10 mouse cellular contexts compared by ENCODE assay signal in genomic region chr5:115978255-115978654, GRCm38 (mm10). TPM values are rescaled to one million over a fixed set of nuclear protein-coding genes. Genes with fewer than 3 reads are reported as not detected.
A peak's percentile ranks its signal among the peaks of the same experiment; 100 is the strongest.
DNase-seq lines count a peak whose midpoint lies in the region; ATAC-seq and TF ChIP-seq lines count a peak whose summit lies in the region.
"Had no signal": no experiment of that assay in that cellular context is flagged by ENCODE, and none has a peak within 500 bp of the region (broad histone marks: within the 10 kb centered on the region; RNA-seq: fewer than 3 reads in every experiment).

No protein-coding gene starts in this region.

- peaks cover 11% of the 10 kb centered on the region for H3K4me1 ChIP-seq in heart, embryonic 13.5 days
- peaks cover 25% of the 10 kb centered on the region for H3K4me1 ChIP-seq in megakaryocyte, embryonic 14.5 days
- H3K4me1 ChIP-seq in small intestine, adult 2 months (ENCODE audit: control insufficient read depth, insufficient read depth, insufficient read length, low read length), result peaks cover 6% of the 10 kb centered on the region

- no peaks in the 10 kb centered on the region for H3K27me3 ChIP-seq in heart, embryonic 13.5 days (replicated peaks)
- no peaks in the 10 kb centered on the region for H3K27me3 ChIP-seq in megakaryocyte, embryonic 14.5 days (replicated peaks)
- H3K27me3 ChIP-seq in small intestine, adult 2 months (ENCODE audit: control insufficient read depth, insufficient read depth, low read length), result no peaks in the 10 kb centered on the region

- no peaks in the 10 kb centered on the region for H3K9me3 ChIP-seq in heart, embryonic 13.5 days
- no peaks in the 10 kb centered on the region for H3K9me3 ChIP-seq in megakaryocyte, embryonic 14.5 days

- H3K4me3 ChIP-seq in heart, embryonic 13.5 days, result no peak overlapping the region
- peak overlapping the region; percentile 25 for H3K4me3 ChIP-seq in megakaryocyte, embryonic 14.5 days (replicated peaks)
- H3K4me3 ChIP-seq in small intestine, adult 2 months (ENCODE audit: low read depth, low read length), result no peak overlapping the region

- TF ChIP-seq CTCF in small intestine, adult 2 months (IDR thresholded peaks at IDR 0.05; ENCODE audit: extremely low read depth, insufficient read length, insufficient replicate concordance, low read depth, low read length), result no peak

- H3K27ac ChIP-seq in heart, embryonic 13.5 days (replicated peaks), result peak overlapping the region; percentile 44; the same call in 1 of the 2 replicates
- H3K27ac ChIP-seq in small intestine, adult 2 months (ENCODE audit: insufficient read depth, low read depth, low read length), result peak overlapping the region; percentile 28; the same call in 1 of the 2 replicates

- no peak overlapping the region for H3K4me2 ChIP-seq in heart, embryonic 13.5 days

- 0 out of 2 replicates have a peak, but pooled peaks have one; percentile 15 for TF ChIP-seq POLR2A in small intestine, adult 2 months (IDR thresholded peaks at IDR 0.05; ENCODE audit: low read depth, low read length)

- 65% methylated on average over 5 of the region's 5 CpGs for WGBS in heart, embryonic 13.5 days
- 81% methylated on average over 5 of the region's 5 CpGs for WGBS in small intestine, adult 2 months

- DNase-seq in heart, adult 8-10 months (ENCODE audit: low spot score), result no peak
- DNase-seq in kidney, postnatal 4 days, result peak; percentile 25 to 44
- DNase-seq in cerebellum, postnatal 36 days, result no peak
- no peak for DNase-seq in left cerebral cortex, adult 11 months (ENCODE audit: low spot score)
- DNase-seq: adrenal gland, postnatal 25 days; gastrocnemius, postnatal 10 days had no signal

- peaks cover 82% of the 10 kb centered on the region for H3K36me3 ChIP-seq in heart, embryonic 13.5 days
- H3K36me3 ChIP-seq in megakaryocyte, embryonic 14.5 days (replicated peaks; ENCODE audit: low read length), result peaks cover 97% of the 10 kb centered on the region
- no peaks in the 10 kb centered on the region; the same call in 1 of the 2 replicates for H3K36me3 ChIP-seq in small intestine, adult 2 months (ENCODE audit: control insufficient read depth, insufficient read depth, low read length)

- no peak overlapping the region for H3K9ac ChIP-seq in heart, embryonic 13.5 days

- ATAC-seq in heart, embryonic 13.5 days (ENCODE audit: extremely low read depth, insufficient number of reproducible peaks, low FRiP score, low TSS enrichment), result no peak
- ATAC-seq in megakaryocyte, adult 5-6 weeks (ENCODE audit: poor library complexity, severe bottlenecking), result no peak

RNA-seq across cellular contexts. Expression of gene Prkab1, which starts 46.1 kb away (rescaled TPM):
- polyA plus RNA-seq in heart, embryonic 13.5 days (2015; fragmentation: Nextera tagmentation; extraction: Ambion mirVana), result 43.1 and 43.9 TPM in 2 replicates
- 10 to 100 TPM; 43.4 to 62.6 (median 47.1) TPM for total RNA-seq in heart, adult 8-10 months (2022)
- 140 and 185 TPM in 2 replicates for polyA plus RNA-seq in megakaryocyte, embryonic 14.5 days (2012; ENCODE audit: insufficient read depth, low replicate concordance)
- total RNA-seq in megakaryocyte, adult 5-6 weeks (2015), result 56.7 and 62.7 TPM in 2 replicates
- 27.1 and 29.2 TPM in 2 replicates for total RNA-seq in megakaryocyte, adult 5-6 weeks (2017)
- 37.8 and 73.8 TPM in 2 replicates for polyA plus RNA-seq in small intestine, adult 2 months (2012; rRNA removed)

Comparison
In these comparisons a context has a peak if more than half of its experiments do, and no peak if none do; other contexts are left out.
1. DNase-seq: peak in kidney, postnatal 4 days (2 of 2); none in heart, adult 8-10 months (single experiment), cerebellum, postnatal 36 days (0 of 2) and left cerebral cortex, adult 11 months (single experiment).